Mouse (Mus musculus): ENCODE measurements around the gene Mael.

GRCm38 (mm10) chr1:166255091-166255490 is 16.5 kb upstream of the Mael start:
- no peak for TF ChIP-seq CTCF (IDR thresholded peaks at IDR 0.05; ENCODE audit: low read depth)
- TF ChIP-seq EP300 (optimal IDR thresholded peaks at IDR 0.05): no peak
